Mouse (Mus musculus): ENCODE results near the gene Isg20. TPM values are rescaled to one million over a fixed set of nuclear protein-coding genes. Genes with fewer than 3 reads are reported as not detected.

Isg20 gene
- 0.29 TPM in 1 of 2 replicates, not detected in the other for polyA plus RNA-seq (2016; fragmentation: Nextera tagmentation; extraction: Ambion mirVana)

GRCm38 (mm10) chr7:78912974-78913474, at the start of gene Isg20:
Isg20 (plus strand) TSS chr7:78913424.
- H3K4me1 ChIP-seq: peaks cover 16% of the 10 kb centered on the region
- H3K9ac ChIP-seq: no peak within 1 kb of the TSS
- H3K27ac ChIP-seq: no peak within 1 kb of the TSS
- no peaks in the 10 kb centered on the region for H3K27me3 ChIP-seq
- peak within 1 kb of the TSS; percentile 42 for H3K4me2 ChIP-seq
- H3K4me3 ChIP-seq (replicated peaks): 0 out of 2 replicates have a peak within 1 kb of the TSS, but pooled peaks have one; percentile 3
- no peaks in the 10 kb centered on the region for H3K9me3 ChIP-seq
- H3K36me3 ChIP-seq (replicated peaks): peaks cover 6% of the 10 kb centered on the region; the same call in 1 of the 2 replicates
- 55% methylated on average over 5 of the region's 5 CpGs for whole genome bisulfite sequencing
- ATAC-seq (ENCODE audit: low FRiP score): no peak

- Histone ChIP-seq H3K4me2 (no peak overlapping the region), H3K9me3 (no peaks in the 10 kb centered on the region), H3K4me1 (no peaks in the 10 kb centered on the region; the same call in 1 of the 2 replicates), H3K9ac (no peak overlapping the region), H3K27me3 (no peaks in the 10 kb centered on the region), H3K36me3 (replicated peaks) (no peaks in the 10 kb centered on the region), H3K27ac (no peak overlapping the region), H3K4me3 (replicated peaks) (no peak overlapping the region)
- no peak for ATAC-seq (ENCODE audit: low FRiP score)
- 80% methylated on average over 7 of the region's 7 CpGs for WGBS
Observed at GRCm38 (mm10) chr7:78863796-78864445, 49.3 kb upstream of the Isg20 start.

GRCm38 (mm10) chr7:78864446-78864802, 48.8 kb upstream of the Isg20 start:
- Histone ChIP-seq H3K4me1 (no peaks in the 10 kb centered on the region; the same call in 1 of the 2 replicates), H3K4me3 (replicated peaks) (no peak overlapping the region), H3K27me3 (no peaks in the 10 kb centered on the region), H3K27ac (no peak overlapping the region), H3K9ac (no peak overlapping the region), H3K9me3 (no peaks in the 10 kb centered on the region), H3K4me2 (no peak overlapping the region), H3K36me3 (replicated peaks) (no peaks in the 10 kb centered on the region)
- ATAC-seq (ENCODE audit: low FRiP score): no peak
- 90% methylated on average over 4 of the region's 4 CpGs for WGBS

- H3K4me3 ChIP-seq (replicated peaks): no peak overlapping the region
- WGBS: 68% methylated on average over 12 of the region's 12 CpGs
- H3K27me3 ChIP-seq: no peaks in the 10 kb centered on the region
- H3K9ac ChIP-seq: no peak overlapping the region
- H3K27ac ChIP-seq: no peak overlapping the region
- no peaks in the 10 kb centered on the region for H3K36me3 ChIP-seq (replicated peaks)
- ATAC-seq (ENCODE audit: low FRiP score): no peak
- no peak overlapping the region for H3K4me2 ChIP-seq
- H3K9me3 ChIP-seq: no peaks in the 10 kb centered on the region
- no peaks in the 10 kb centered on the region; the same call in 1 of the 2 replicates for H3K4me1 ChIP-seq
Observed at GRCm38 (mm10) chr7:78865212-78865949, 47.8 kb upstream of the Isg20 start.

GRCm38 (mm10) chr7:78868731-78869130, 44.5 kb upstream of the Isg20 start:
- Histone ChIP-seq H3K9me3 (no peaks in the 10 kb centered on the region), H3K27me3 (no peaks in the 10 kb centered on the region), H3K36me3 (replicated peaks) (no peaks in the 10 kb centered on the region), H3K4me3 (replicated peaks) (no peak overlapping the region), H3K9ac (no peak overlapping the region), H3K4me2 (no peak overlapping the region), H3K4me1 (no peaks in the 10 kb centered on the region; the same call in 1 of the 2 replicates), H3K27ac (no peak overlapping the region)
- no peak for ATAC-seq (ENCODE audit: low FRiP score)
- WGBS: 88% methylated on average over 5 of the region's 5 CpGs

- Histone ChIP-seq H3K4me2 (no peak overlapping the region), H3K9me3 (no peaks in the 10 kb centered on the region), H3K4me3 (replicated peaks) (no peak overlapping the region), H3K36me3 (replicated peaks) (no peaks in the 10 kb centered on the region), H3K27ac (no peak overlapping the region), H3K4me1 (no peaks in the 10 kb centered on the region), H3K9ac (no peak overlapping the region), H3K27me3 (no peaks in the 10 kb centered on the region)
- WGBS: 82% methylated on average over 6 of the region's 6 CpGs
- ATAC-seq (ENCODE audit: low FRiP score): no peak
Observed at GRCm38 (mm10) chr7:78872366-78872765, 40.9 kb upstream of the Isg20 start.

- ATAC-seq (ENCODE audit: low FRiP score): no peak
- Histone ChIP-seq H3K4me1 (no peaks in the 10 kb centered on the region), H3K9me3 (no peaks in the 10 kb centered on the region), H3K4me3 (replicated peaks) (no peak overlapping the region), H3K9ac (no peak overlapping the region), H3K27ac (no peak overlapping the region), H3K4me2 (no peak overlapping the region), H3K36me3 (replicated peaks) (no peaks in the 10 kb centered on the region), H3K27me3 (no peaks in the 10 kb centered on the region)
- 80% methylated on average over 5 of the region's 5 CpGs for WGBS
Observed at GRCm38 (mm10) chr7:78872831-78873230, 40.4 kb upstream of the Isg20 start.

- Histone ChIP-seq H3K4me2 (peak overlapping the region; percentile 87), H3K36me3 (replicated peaks) (no peaks in the 10 kb centered on the region), H3K4me1 (peaks cover 51% of the 10 kb centered on the region), H3K9me3 (no peaks in the 10 kb centered on the region), H3K27me3 (no peaks in the 10 kb centered on the region), H3K27ac (peak overlapping the region; percentile 84), H3K9ac (peak overlapping the region; percentile 68), H3K4me3 (replicated peaks) (peak overlapping the region; percentile 58)
- ATAC-seq (ENCODE audit: low FRiP score): no peak
- WGBS: 4% methylated on average over 14 of the region's 16 CpGs
Observed at GRCm38 (mm10) chr7:78881607-78882468, 31.4 kb upstream of the Isg20 start.

GRCm38 (mm10) chr7:78882469-78882837, 30.8 kb upstream of the Isg20 start:
- peak overlapping the region; percentile 58 for H3K4me3 ChIP-seq (replicated peaks)
- H3K27ac ChIP-seq: peak overlapping the region; percentile 84
- peak overlapping the region; percentile 87 for H3K4me2 ChIP-seq
- WGBS: 1% methylated on average over 22 of the region's 23 CpGs
- no peaks in the 10 kb centered on the region for H3K9me3 ChIP-seq
- H3K27me3 ChIP-seq: no peaks in the 10 kb centered on the region
- peak overlapping the region; percentile 68 for H3K9ac ChIP-seq
- peak; percentile 70 for ATAC-seq (ENCODE audit: low FRiP score)
- H3K4me1 ChIP-seq: peaks cover 58% of the 10 kb centered on the region
- no peaks in the 10 kb centered on the region for H3K36me3 ChIP-seq (replicated peaks)

GRCm38 (mm10) chr7:78883016-78883725, 30.1 kb upstream of the Isg20 start:
- H3K27me3 ChIP-seq: peaks cover 1% of the 10 kb centered on the region; the same call in 1 of the 2 replicates
- under 1% methylated on average over 34 of the region's 34 CpGs for WGBS
- ATAC-seq (ENCODE audit: low FRiP score): no peak

GRCm38 (mm10) chr7:78883726-78884060, 29.5 kb upstream of the Isg20 start:
- ATAC-seq (ENCODE audit: low FRiP score): no peak
- Histone ChIP-seq H3K4me2 (peak overlapping the region; percentile 87), H3K27me3 (peaks cover 6% of the 10 kb centered on the region), H3K9me3 (no peaks in the 10 kb centered on the region), H3K36me3 (replicated peaks) (0 out of 2 replicates have a peak, but pooled peaks cover 3% of the 10 kb centered on the region), H3K9ac (peak overlapping the region; percentile 68), H3K27ac (peak overlapping the region; percentile 84), H3K4me1 (peaks cover 70% of the 10 kb centered on the region), H3K4me3 (replicated peaks) (peak overlapping the region; percentile 58)
- 1% methylated on average over 8 of the region's 8 CpGs for WGBS

More at GRCm38 (mm10) chr7:78883016-78883725, 30.1 kb upstream of the Isg20 start:
- H3K36me3 ChIP-seq (replicated peaks): no peaks in the 10 kb centered on the region
- peaks cover 65% of the 10 kb centered on the region for H3K4me1 ChIP-seq
- H3K27ac ChIP-seq: peak overlapping the region; percentile 84
- H3K9ac ChIP-seq: peak overlapping the region; percentile 68
- H3K4me2 ChIP-seq: peak overlapping the region; percentile 87
- H3K4me3 ChIP-seq (replicated peaks): peak overlapping the region; percentile 58
- no peaks in the 10 kb centered on the region for H3K9me3 ChIP-seq
